Mouse (Mus musculus) heart, postnatal 0 days (tissue): ENCODE measurements around the gene Mrtfa.

Experiments
- CTCF ChIP-seq: IDR thresholded peaks from 2 replicates; pipeline ENCODE4 v1.5.1; 2016; ENCODE audit warnings: antibody characterized with exemption, control low read depth, low read depth
- EP300 ChIP-seq: IDR thresholded peaks from 2 replicates; pipeline ENCODE4 v1.6.1; 2016; ENCODE audit warnings: antibody characterized with exemption, low read depth

GRCm38 (mm10) chr15:81000419-81001138, 190.0 kb downstream of the Mrtfa start:
- TF ChIP-seq CTCF = no peak
- TF ChIP-seq EP300 = no peak
